Comparison of ENCODE assay signal across 24 mouse cellular contexts in genomic region chr12:109871021-109871420, GRCm38 (mm10).
A peak's percentile ranks its signal among the peaks of the same experiment; 100 is the strongest.
DNase-seq lines count a peak whose midpoint lies in the region; ATAC-seq lines count a peak whose summit lies in the region.
"Had no signal": no experiment of that assay in that cellular context is flagged by ENCODE, and none has a peak within 500 bp of the region (broad histone marks: within the 10 kb centered on the region; RNA-seq: fewer than 3 reads in every experiment).

No protein-coding gene starts in this region.

- no peaks in the 10 kb centered on the region for H3K36me3 ChIP-seq in midbrain, embryonic 15.5 days (replicated peaks)
- H3K36me3 ChIP-seq: embryonic facial prominence, embryonic 13.5 days; heart, embryonic 13.5 days; hindbrain, embryonic 13.5 days; kidney, embryonic 15.5 days; midbrain, embryonic 10.5 days had no signal

- no peak overlapping the region for H3K9ac ChIP-seq in midbrain, embryonic 15.5 days
- H3K9ac ChIP-seq: embryonic facial prominence, embryonic 13.5 days; heart, embryonic 13.5 days; hindbrain, embryonic 13.5 days; kidney, embryonic 15.5 days had no signal

- H3K4me3 ChIP-seq in midbrain, embryonic 15.5 days, result no peak overlapping the region
- H3K4me3 ChIP-seq: embryonic facial prominence, embryonic 13.5 days; erythroblast, embryonic 14.5 days; heart, embryonic 13.5 days; hindbrain, embryonic 13.5 days; kidney, embryonic 15.5 days; left cerebral cortex, adult 2 months; midbrain, embryonic 10.5 days had no signal

- H3K4me1 ChIP-seq in midbrain, embryonic 15.5 days, result no peaks in the 10 kb centered on the region
- H3K4me1 ChIP-seq: embryonic facial prominence, embryonic 13.5 days; hindbrain, embryonic 13.5 days; kidney, embryonic 15.5 days; midbrain, embryonic 10.5 days had no signal

- intact Hi-C loops in heart, postnatal 25 days (cut with DNase I), result no loop called here
- intact Hi-C loops in gastrocnemius, postnatal 14 days (cut with DNase I; ENCODE audit: low total_unique reads), result no loop called here

- DNase-seq in cerebellum, postnatal 10 days, result peak; percentile 62 to 70
- no peak for DNase-seq in cerebellum, postnatal 4 days (ENCODE audit: low spot score in 2 of 2)
- DNase-seq in heart, postnatal 25 days (ENCODE audit: low spot score), result peak; percentile 14
- DNase-seq in heart, adult 9 months (ENCODE audit: low spot score in 2 of 2), result no peak
- peak; percentile 48 for DNase-seq in gastrocnemius, postnatal 14 days
- DNase-seq in MN1 (ENCODE audit: low spot score), result no peak
- DNase-seq: adrenal gland, adult 2 months; cerebellum, adult 9-10 months; embryo, embryonic 11 days; heart, postnatal 36 days; kidney, adult 11 months; right cerebral cortex, postnatal 14 days; spleen, adult 18-20 months had no signal

- no peak overlapping the region for H3K4me2 ChIP-seq in midbrain, embryonic 15.5 days
- H3K4me2 ChIP-seq: embryonic facial prominence, embryonic 13.5 days; heart, embryonic 13.5 days; hindbrain, embryonic 13.5 days; kidney, embryonic 15.5 days had no signal

- no peaks in the 10 kb centered on the region for H3K9me3 ChIP-seq in midbrain, embryonic 15.5 days
- H3K9me3 ChIP-seq: embryonic facial prominence, embryonic 13.5 days; heart, embryonic 13.5 days; hindbrain, embryonic 13.5 days; kidney, embryonic 15.5 days; midbrain, embryonic 10.5 days had no signal

- no peaks in the 10 kb centered on the region for H3K27me3 ChIP-seq in midbrain, embryonic 15.5 days (replicated peaks)
- H3K27me3 ChIP-seq: embryonic facial prominence, embryonic 13.5 days; heart, embryonic 13.5 days; hindbrain, embryonic 13.5 days; kidney, embryonic 15.5 days had no signal

- 90% methylated on average over 14 of the region's 14 CpGs for WGBS in midbrain, embryonic 15.5 days

- no peak for ATAC-seq in midbrain, embryonic 15.5 days (replicated peaks)
- ATAC-seq: forebrain, embryonic 14.5 days; lung, postnatal 0 days had no signal

- no peak overlapping the region for H3K27ac ChIP-seq in midbrain, embryonic 15.5 days
- H3K27ac ChIP-seq: embryonic facial prominence, embryonic 13.5 days; heart, embryonic 13.5 days; hindbrain, embryonic 13.5 days; kidney, embryonic 15.5 days; left cerebral cortex, adult 2 months; macrophage; midbrain, embryonic 10.5 days had no signal

Comparison
In these comparisons a context has a peak if more than half of its experiments do, and no peak if none do; other contexts are left out.
1. DNase-seq: peak in cerebellum, postnatal 10 days (2 of 2), heart, postnatal 25 days (single experiment) and gastrocnemius, postnatal 14 days (single experiment); none in cerebellum, postnatal 4 days (0 of 2), heart, adult 9 months (0 of 2) and MN1 (single experiment).